Mouse (Mus musculus) ovary, adult 18-20 months (tissue): ENCODE measurements at regions not wholly inside any gene's neighbourhood (a gene's known extent, or its start where the extent isn't known, plus 50 kb on each side); places are given as distances from the start of the nearest gene placed in this dataset.
A peak's percentile ranks its signal among the peaks of the same experiment; 100 is the strongest.
"Not testable (repeated sequence)": the region's sequence is repeated elsewhere in the genome, so short reads cannot be mapped to it uniquely, and the experiment has no call there.

Experiments
- DNase-seq: peaks from one replicate; pipeline ENCODE4 v3.0.0; 2022; ENCODE audit warnings: low spot score, mixed read lengths

DNA sequence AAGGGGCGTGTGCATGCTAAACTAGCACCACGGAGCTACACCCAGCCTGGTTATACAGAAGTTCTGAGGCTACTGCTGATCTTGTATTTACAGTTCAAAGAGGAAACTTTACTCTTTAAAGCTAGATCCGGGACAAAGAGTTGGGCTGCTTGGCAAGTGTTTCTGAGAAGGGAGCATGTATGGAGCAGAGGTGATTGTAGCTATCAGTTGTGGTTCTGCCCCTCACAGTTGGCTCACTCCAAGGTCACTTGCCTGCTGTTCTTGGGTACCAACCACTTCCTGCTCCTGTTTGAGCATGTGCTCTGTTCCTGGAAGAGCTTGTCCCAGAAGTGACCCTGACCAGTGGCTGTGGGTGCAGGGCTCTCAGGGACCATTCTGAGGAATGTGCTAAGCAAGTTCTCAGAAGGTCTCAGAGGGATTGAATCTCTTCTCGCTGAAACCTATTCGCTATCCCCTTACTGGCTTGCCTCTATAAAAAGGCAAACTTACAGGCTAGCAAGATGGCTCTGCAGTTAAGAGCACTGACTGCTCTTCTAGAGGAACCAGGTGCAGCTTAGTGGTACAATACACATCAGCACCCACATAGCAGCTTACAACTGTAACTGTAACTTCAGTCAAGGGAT, 94.9 kb upstream of the Max start:
- peak; percentile 65 for DNase-seq

DNA sequence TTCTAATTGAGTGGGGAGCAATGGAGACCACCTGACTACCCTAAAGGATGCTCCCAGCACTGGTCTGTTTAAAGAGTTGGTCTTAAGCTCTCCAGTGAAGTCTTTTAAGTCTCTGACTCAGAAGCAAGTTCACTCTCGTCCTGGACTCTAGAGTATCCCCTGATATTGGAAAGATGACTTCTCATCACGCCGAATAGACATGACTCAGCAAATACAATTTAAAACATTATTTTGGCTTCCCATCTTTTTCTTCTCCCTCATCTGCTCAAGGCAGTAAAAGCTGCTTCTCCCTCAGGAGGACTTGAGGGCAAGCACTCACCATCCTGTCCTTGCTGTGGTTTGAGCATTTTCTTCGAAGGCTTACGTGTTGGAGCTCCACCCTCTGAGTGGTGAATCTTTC, 92.7 kb upstream of the Max start:
- DNase-seq = no peak

DNA sequence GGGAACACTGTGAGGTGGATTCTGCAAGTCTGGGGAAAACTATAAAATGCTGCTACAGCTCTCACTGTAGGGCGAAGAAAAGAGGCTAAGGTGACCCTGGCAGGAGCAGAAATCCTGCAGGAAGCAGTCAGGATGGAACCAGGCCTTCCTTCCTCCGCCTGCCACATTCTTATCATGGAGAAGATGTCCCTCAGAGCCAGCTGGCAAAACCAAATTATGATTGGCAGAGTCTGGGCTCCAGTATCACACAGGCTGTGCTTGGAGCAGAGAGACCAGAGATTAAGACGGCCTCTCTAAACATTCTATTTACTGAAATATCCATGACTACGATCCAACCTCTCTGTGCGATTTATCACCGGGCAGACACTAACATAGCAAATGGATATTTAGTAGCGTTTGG, 92.2 kb upstream of the Max start:
- no peak for DNase-seq

DNA sequence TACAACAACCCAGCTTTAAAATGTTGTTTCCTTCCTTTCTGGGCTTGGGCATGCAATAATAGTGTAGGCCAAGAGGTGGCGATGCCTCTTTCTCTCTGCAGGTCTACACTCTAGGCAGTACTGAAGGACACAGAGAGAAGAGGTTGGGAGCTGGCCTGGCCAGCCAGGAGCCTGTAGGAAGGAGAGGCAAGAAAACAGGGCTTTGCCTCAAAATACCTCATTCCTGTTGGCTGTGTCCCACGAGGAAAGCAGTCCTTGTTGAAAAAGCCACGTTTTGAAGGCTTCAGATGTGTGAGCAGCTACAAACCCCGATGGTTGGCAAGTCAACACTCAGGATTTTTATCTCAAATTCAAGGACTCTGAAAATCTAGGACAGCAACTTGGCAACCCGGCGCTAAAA, 90.9 kb upstream of the Max start:
- DNase-seq = peak; percentile 80

DNA sequence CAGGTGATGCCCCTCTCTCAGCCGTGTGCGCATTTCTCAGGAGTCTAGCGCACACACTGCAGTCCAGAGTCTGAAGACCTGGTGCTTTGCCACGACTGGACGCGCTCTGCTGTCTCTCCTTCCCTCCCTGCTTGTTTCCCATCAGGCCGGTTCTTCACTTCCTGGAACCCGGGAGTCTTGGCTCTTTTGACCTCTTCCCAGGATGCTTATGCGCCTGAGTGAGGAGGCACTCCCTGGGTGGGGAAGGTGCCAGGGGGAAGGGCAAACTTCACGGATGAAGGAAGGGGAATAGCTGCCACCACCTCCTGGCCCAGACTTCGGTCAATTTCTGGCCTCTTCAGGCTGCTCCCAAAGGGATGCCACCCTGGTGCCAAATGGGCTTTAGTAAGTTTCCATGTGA, 86.4 kb upstream of the Max start:
- no peak for DNase-seq

DNA sequence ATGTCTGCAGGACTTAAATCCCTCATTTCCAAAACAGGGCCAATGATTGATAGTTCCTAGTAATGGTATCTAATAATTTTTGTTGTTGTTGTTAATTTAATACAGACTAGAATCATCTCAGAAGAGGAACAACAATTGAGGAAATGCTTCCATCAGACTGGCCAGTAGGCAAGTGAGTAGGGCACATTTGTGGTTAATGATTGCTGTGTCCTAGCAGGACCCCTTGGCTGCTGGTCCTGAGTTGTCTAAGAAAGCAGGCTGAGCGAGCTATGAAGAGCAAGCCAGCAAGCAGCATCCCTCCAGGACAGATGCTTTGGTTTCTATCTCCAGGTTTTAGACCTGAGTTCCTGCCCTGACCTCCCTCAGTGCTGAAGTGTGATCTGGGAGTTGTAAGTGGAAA, 85.3 kb upstream of the Max start:
- DNase-seq = no peak

DNA sequence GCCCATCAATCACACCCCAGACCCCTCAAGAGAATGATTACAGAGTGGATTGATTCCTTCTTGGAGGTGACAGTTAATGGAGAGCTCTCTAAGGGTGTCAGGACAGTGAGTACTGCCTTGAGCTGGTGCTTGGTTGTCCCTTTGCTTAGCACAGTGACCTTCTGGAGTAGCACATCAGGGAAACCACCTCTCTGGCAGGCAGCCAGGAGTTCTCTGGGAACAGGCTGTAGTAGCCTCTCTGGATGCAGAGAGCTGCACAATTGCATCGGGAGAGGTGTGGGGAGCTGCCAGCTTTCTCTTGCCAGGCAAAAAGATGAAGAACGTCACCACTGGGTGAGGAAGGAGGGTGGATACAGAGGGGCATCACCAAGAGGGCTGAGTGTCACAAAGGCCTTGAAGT, 84.0 kb upstream of the Max start:
- DNase-seq = peak; percentile 49

DNA sequence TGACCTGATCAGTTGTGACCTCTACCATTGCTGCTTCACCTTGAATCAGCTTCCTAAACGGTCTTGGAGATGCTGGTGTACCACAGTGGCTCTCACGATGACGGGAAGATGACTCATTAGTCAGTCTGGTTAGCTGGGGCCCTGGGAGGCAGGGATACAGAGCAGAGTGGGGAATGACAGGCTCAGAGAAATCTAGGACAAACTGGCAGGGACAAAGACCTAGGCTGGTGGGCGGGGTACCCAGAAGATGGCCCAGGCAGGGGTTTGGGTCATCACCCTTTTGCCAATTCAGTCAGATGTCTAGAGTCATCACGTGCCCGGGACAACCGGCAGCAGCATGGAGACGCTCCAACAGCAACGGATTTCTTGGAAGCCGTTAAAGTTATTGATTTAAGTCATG, 83.4 kb upstream of the Max start:
- no peak for DNase-seq

DNA sequence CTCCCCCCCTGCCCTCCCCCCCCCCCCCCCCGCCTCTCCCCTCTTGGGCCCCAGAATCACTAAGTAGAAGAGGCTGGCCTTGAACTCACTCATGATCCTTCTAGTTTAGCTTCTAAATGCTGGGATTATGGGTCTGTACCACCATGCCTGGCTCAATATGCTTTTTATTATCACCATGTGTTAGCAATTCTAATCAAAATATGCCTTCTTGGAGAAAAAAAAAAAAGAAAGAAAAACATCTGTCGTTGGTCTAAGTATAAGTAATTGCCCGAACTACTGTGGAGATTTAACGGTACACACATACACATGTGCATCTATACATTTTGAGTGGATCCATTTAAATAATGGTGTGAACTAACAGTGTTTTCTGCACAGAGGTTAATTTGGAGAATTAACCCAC, 80.4 kb upstream of the Max start:
- DNase-seq = no peak

DNA sequence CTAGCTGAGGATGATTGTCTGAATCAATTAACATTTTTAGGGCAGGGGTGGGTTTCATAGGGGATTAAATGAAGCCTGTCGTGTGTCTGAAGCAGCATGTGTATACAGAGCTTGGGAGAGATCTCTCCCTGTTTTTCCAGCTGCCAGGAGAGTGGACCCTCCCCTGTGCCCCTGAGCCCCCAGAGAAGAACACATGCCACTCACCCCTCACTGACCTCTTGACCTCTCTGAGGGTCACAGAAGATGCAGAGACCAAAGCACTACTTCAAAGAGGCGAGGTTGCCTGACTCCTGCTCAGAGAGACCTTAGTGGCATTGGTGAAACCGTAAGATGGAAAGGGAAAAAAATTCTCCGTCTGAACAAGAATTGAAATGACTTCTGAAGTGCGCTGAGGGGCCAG, 79.1 kb upstream of the Max start:
- DNase-seq = no peak

DNA sequence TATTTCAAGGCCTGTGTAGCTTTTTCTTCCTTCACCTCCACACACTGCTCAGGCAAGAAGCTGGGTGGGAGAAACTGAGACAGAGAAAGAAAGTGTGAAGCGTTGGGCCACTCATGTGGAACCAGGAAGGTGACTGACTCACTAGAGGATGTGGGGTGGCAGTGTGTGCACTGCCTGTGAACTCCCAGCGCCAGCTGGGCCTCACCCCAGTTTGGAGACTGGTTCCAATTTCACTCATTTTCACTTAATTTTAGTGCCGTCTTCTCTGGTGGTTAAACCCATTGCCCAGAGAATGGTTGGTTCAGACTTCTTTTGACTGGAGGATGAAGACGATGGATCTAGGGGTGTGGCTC, 77.9 kb upstream of the Max start:
- DNase-seq = no peak

DNA sequence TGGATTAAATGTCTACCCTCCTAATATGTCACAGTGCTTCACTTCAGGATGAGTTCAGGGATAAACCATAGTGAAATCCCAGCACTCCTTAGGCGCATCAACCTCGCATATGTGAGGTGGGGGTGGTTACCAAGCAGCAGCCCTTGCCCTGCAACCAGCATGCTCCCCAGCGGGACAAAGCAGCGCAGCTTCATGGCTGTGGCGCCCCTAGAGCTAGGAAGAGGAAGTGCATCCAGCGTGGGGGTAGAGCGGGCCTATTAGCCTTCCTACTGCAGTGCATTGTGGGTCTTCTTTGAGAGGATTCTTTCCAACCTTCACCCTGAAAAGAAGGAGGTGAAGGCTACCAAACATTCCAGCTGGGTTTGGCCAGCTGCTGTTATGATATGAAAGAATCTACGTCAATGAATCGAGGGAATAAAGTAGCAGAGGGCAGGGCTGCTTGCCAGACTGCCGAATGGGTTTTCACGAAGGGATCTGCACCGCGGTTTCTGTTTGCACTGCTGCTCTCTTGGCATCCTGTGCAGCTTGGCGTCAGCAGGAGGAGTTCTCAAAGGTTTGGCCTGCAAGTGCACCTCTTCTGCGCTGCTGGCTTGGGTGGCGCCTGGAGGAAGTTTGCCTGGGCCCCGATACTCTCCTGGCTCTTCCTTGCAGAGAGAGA, 77.4 kb upstream of the Max start:
- DNase-seq = peak; percentile 37

DNA sequence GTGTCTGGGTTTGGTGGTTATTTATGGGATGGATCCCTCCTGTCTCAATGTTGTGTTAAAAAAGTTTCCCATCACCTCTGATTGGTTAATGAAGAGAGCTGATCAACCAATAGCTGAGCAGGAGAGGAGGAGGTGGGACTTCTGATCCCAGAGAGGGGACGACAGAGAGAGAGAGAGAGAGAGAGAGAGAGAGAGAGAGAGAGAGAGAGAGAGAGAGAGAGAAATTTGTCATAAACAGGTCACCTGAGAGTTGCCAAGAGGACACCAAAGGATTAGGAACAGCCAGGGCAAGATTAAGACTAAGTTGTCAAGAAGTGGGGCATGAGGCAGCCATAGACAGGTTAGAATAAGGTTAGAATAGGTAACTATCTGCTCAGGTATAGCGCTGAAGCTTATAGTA, 73.7 kb upstream of the Max start:
- no peak for DNase-seq

DNA sequence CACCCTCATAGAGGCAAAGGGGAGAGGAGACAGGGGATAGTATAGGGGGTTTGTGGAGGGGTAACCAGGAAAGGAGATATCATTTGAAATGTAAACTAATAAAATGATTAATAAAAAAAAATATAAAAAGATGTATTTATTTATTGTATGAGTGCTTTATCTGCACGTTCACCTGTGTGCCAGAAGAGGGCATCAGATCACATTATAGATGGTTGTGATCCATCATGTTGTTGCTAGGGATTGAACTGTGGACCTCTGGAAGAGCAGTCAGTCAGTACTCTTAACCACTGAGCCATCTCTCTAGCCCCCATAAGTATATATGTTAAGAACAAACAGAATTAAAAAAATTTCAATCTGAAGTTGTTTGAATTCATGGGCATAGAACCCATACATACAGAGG, 69.4 kb upstream of the Max start:
- DNase-seq = no peak

DNA sequence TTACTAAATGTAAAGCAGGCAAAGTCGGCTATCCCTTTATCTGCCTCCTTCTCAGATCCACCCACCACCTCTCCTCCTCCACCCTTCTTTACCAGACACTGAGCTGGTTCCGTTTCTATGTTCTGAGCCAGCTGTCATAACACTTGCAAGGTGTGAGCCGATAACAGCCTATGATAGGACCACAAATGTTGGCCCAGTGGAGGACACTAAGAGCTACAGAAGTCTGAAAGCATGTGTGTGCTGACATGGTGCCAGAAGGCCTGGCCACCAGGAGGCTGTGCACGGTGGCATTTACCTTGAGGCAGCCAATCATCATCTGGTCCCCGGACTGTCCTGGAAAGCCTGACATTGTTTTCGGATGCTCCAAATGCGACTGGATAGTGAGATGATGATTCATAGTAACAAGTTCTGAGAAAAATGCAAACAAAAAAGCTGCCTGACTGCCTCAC, 63.5 kb upstream of the Max start:
- peak; percentile 15 for DNase-seq

DNA sequence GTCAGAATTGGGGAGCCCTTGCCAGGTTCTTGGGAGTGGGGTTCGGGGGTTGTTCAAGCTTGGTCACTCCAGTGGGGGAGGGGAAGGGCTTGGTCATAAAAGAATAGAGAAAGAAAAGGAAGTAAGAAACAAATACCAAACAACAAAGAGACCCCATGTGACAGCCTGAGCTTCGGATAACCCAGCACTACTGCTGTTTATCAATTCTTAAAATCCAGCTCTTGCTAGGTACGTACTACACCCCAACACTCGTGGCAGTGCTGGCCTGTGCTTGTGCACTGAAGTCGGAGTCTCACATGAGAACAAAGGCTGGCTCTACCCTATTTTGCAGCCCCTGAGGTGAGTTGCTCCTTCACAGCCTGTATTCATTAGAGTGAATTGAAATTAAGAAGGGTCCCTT, 60.5 kb upstream of the Max start:
- DNase-seq = no peak

DNA sequence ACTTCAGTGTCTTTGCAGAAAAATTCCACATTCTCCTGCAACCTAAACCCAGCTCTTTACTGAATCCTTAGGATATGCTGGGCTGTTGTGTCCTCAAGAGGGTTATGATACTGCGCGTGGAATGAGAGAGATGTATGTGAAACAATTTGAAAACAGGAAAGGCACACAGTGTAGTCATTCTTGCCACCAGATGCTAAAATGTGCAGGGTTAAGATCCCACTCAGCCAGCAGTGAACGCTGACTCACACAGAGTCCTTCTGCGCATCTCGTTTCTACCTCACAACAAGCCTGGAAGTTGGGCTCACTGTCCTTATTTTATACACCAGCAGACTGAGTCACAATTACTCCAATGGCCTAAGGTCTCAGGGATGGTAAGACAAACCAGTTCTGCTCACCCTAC, 59.9 kb upstream of the Max start:
- DNase-seq = no peak

DNA sequence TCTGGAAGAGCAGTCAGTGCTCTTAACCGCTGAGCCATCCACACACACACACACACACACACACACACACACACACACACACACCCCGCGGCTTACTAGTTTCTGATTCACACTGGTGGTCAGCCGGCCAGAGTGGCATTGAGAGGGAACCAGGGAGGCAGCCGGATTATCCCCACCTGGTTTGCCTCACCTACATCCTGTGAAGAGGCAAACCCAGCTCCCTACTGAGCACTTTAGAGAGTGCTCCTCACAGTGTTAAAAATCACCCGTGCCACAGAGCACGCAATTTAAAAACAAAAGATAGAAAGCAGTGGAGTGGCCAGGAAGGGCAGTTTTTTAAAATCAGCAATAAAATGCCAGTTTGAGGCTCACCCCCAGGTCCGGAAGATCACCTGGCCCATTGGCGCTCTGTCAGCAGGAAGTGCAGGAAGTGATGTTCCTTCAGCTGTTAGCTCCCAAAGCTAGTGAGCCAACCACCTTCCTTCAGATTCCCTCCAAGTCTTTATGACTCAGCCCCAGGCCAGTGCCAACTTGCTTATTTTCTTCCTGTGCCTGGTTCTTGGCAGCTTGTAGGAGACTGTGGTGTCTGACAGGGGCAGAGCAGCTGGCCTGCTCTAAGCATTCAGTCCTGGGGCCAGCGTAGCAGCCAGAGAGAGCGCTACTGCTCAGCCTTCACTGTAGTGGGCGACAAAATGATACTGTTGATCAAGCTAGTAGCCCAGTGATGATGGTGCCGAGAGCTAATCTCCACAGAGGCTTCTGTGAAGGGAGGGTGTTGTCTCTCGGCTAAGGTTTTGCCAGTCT, 57.9 kb upstream of the Max start:
- peak; percentile 44 for DNase-seq

DNA sequence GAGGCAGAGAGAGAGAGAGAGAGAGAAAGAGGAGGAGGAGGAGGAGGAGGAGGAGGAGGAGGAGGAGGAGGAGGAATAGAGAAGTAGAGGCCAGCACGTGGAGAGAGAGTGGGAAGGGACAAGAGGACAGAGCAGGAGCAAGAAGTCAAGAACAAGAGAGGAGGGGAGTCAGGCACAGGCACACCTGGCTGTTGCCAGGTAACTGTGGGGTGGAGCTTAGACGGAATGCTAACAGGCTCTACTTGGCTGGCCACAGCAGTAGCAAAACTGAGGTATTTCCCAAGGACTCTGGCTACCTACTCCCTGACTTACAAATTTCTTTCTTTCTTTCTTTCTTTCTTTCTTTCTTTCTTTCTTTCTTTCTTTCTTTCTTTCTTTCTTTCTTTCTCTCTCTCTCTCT, 57.1 kb upstream of the Max start:
- not testable (repeated sequence) for DNase-seq

DNA sequence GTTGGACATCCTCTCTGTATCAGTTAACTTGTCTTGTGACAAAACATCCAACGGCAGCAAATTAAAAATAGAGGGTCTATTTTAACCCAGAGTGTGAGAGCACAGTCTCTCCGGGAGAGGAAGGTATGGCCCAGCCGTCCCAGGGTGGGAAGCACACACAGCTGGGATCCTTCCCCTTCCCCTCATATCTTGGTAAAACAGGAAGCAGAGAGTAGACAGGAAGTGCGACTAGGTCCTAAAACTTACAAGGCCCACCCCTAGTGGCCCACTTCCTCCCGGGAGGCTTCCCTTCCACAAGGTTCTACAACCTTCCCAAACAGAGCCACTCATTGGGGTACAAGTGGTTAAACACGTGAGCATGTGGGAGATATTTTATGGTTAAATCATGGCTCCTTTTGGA, 56.4 kb upstream of the Max start:
- DNase-seq = no peak

DNA sequence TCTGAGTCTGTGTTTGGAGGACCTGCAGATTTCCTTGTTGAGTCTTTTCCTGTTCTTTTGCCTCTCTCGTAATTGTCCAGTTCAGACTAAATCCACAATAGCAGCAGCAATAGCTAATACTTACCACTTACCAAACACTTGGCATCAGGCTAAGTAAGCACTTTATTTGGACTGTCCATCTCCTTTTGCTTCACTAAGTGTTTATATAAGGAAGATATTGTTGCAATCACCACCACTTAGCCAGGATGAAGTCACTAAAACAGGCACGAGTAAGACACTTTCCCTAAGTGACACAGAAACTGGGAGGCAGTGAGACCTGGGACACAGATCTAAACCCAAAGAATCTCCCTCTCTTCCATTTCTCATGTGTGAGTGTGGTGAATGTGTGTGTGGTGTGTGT, 52.9 kb upstream of the Max start:
- no peak for DNase-seq
